Mouse (Mus musculus) induced T-regulatory cell, adult 2 months (primary cell): ENCODE data around the gene Fam47e.
"Not testable (repeated sequence)": the region's sequence is repeated elsewhere in the genome, so short reads cannot be mapped to it uniquely, and the experiment has no call there.

Source experiments
- DNase-seq: peaks from one replicate; pipeline ENCODE4 v3.0.0-alpha.2; 2012; ENCODE audit warnings: low read depth

Fam47e gene

GRCm38 (mm10) chr5:92554891-92555511 is at the start of gene Fam47e:
Gene Fam47e (plus strand): TSS chr5:92555069.
- DNase-seq = no peak

- peak; percentile 93 for DNase-seq
Observed at GRCm38 (mm10) chr5:92505402-92505865, 49.4 kb upstream of the Fam47e start.

GRCm38 (mm10) chr5:92506301-92506729 is 48.6 kb upstream of the Fam47e start:
- DNase-seq = peak; percentile 76

GRCm38 (mm10) chr5:92506733-92507132 is 48.1 kb upstream of the Fam47e start, which contains the start of gene Scarb2:
Gene Scarb2 (minus strand): TSS chr5:92506833.
- DNase-seq = no peak

GRCm38 (mm10) chr5:92508853-92509252 is 46.0 kb upstream of the Fam47e start:
- no peak for DNase-seq

GRCm38 (mm10) chr5:92511256-92511655 is 43.6 kb upstream of the Fam47e start:
- peak; percentile 49 for DNase-seq

- no peak for DNase-seq
Observed at GRCm38 (mm10) chr5:92512066-92512465, 42.8 kb upstream of the Fam47e start.

GRCm38 (mm10) chr5:92521131-92521530 is 33.7 kb upstream of the Fam47e start:
- not testable (repeated sequence) for DNase-seq

- no peak for DNase-seq
Observed at GRCm38 (mm10) chr5:92524821-92525258, 30.0 kb upstream of the Fam47e start.

- DNase-seq = no peak
Observed at GRCm38 (mm10) chr5:92539698-92540097, 15.2 kb upstream of the Fam47e start.

GRCm38 (mm10) chr5:92552611-92553010 is 2.3 kb upstream of the Fam47e start:
- no peak for DNase-seq

- DNase-seq = peak; percentile 46
Observed at GRCm38 (mm10) chr5:92553939-92554338, 930 bp upstream of the Fam47e start.

- DNase-seq = no peak
Observed at GRCm38 (mm10) chr5:92554443-92554842, 426 bp upstream of the Fam47e start.

- no peak for DNase-seq
Observed at GRCm38 (mm10) chr5:92555905-92556304, 1.0 kb downstream of the Fam47e start.

- no peak for DNase-seq
Observed at GRCm38 (mm10) chr5:92557508-92557907, 2.6 kb downstream of the Fam47e start.

GRCm38 (mm10) chr5:92560201-92560600 is 5.3 kb downstream of the Fam47e start:
- DNase-seq = no peak

- no peak for DNase-seq
Observed at GRCm38 (mm10) chr5:92562002-92562401, 7.1 kb downstream of the Fam47e start.

- no peak for DNase-seq
Observed at GRCm38 (mm10) chr5:92571232-92571631, 16.4 kb downstream of the Fam47e start.

GRCm38 (mm10) chr5:92579559-92579958 is 24.7 kb downstream of the Fam47e start:
- DNase-seq = no peak

GRCm38 (mm10) chr5:92585932-92586331 is 31.1 kb downstream of the Fam47e start:
- no peak for DNase-seq

GRCm38 (mm10) chr5:92595026-92595425 is 40.2 kb downstream of the Fam47e start:
- DNase-seq = no peak

GRCm38 (mm10) chr5:92596865-92597264 is 42.0 kb downstream of the Fam47e start:
- no peak for DNase-seq

- DNase-seq = no peak
Observed at GRCm38 (mm10) chr5:92599030-92599429, 44.2 kb downstream of the Fam47e start.
